Mouse (Mus musculus) stomach, postnatal 0 days (tissue): ENCODE data around the gene Olfr1411.

Experiments used
- CTCF ChIP-seq: IDR thresholded peaks from 2 replicates; pipeline ENCODE4 v1.5.1; 2016; ENCODE audit warnings: antibody characterized with exemption, low read depth, mild to moderate bottlenecking, moderate library complexity
- EP300 ChIP-seq: optimal IDR thresholded peaks from 2 replicates; pipeline ENCODE3; 2016; ENCODE audit warnings: antibody characterized with exemption

- TF ChIP-seq EP300 (no peak), CTCF (no peak)
Observed at GRCm38 (mm10) chr1:92618360-92618759, 24.1 kb downstream of the Olfr1411 start.
